Mouse (Mus musculus): Measurements from ENCODE around the gene Hcst. TPM values are rescaled to one million over a fixed set of nuclear protein-coding genes. Genes with fewer than 3 reads are reported as not detected.
A peak's percentile ranks its signal among the peaks of the same experiment; 100 is the strongest.

The Hcst gene
- polyA plus RNA-seq (2012; ENCODE audit: insufficient read depth, insufficient read length, low replicate concordance, missing spikeins): not detected in 2 replicates

- no peak within 1 kb of the TSS for H3K4me3 ChIP-seq (ENCODE audit: insufficient read depth, low read depth, low read length)
- 66% methylated on average over 10 of the region's 10 CpGs for WGBS
Observed at GRCm38 (mm10) chr7:30419561-30420499, at the start of gene Hcst. Gene Hcst, minus strand, starts transcription at chr7:30419854.

GRCm38 (mm10) chr7:30464816-30465300, 45.2 kb upstream of the Hcst start:
- H3K4me1 ChIP-seq (ENCODE audit: control insufficient read depth, insufficient read depth, low read length): peaks cover 4% of the 10 kb centered on the region
- TF ChIP-seq CTCF (IDR thresholded peaks at IDR 0.05; ENCODE audit: insufficient read depth, low read depth, low read length) (no peak), POLR2A (IDR thresholded peaks at IDR 0.05; ENCODE audit: insufficient read depth, low read depth, low read length) (no peak)
- 32% methylated on average over 6 of the region's 6 CpGs for WGBS
- H3K4me3 ChIP-seq (ENCODE audit: insufficient read depth, low read depth, low read length): no peak overlapping the region
- H3K27ac ChIP-seq (ENCODE audit: insufficient read depth, low read depth, low read length): no peak overlapping the region

More at GRCm38 (mm10) chr7:30419561-30420499, at the start of gene Hcst:
- Histone ChIP-seq H3K4me1 (ENCODE audit: control insufficient read depth, insufficient read depth, low read length) (peaks cover 11% of the 10 kb centered on the region), H3K27ac (ENCODE audit: insufficient read depth, low read depth, low read length) (peak within 1 kb of the TSS; percentile 16; the same call in 1 of the 2 replicates)
- TF ChIP-seq CTCF (IDR thresholded peaks at IDR 0.05; ENCODE audit: insufficient read depth, low read depth, low read length) (no peak), POLR2A (IDR thresholded peaks at IDR 0.05; ENCODE audit: insufficient read depth, low read depth, low read length) (no peak)

- Histone ChIP-seq H3K4me1 (ENCODE audit: control insufficient read depth, insufficient read depth, low read length) (peaks cover 10% of the 10 kb centered on the region), H3K27ac (ENCODE audit: insufficient read depth, low read depth, low read length) (no peak overlapping the region), H3K4me3 (ENCODE audit: insufficient read depth, low read depth, low read length) (no peak overlapping the region)
- WGBS: 57% methylated on average over 4 of the region's 4 CpGs
- no peak for TF ChIP-seq CTCF (IDR thresholded peaks at IDR 0.05; ENCODE audit: insufficient read depth, low read depth, low read length)
- no peak for TF ChIP-seq POLR2A (IDR thresholded peaks at IDR 0.05; ENCODE audit: insufficient read depth, low read depth, low read length)
Observed at GRCm38 (mm10) chr7:30463996-30464395, 44.3 kb upstream of the Hcst start.

- no peak overlapping the region for H3K4me3 ChIP-seq (ENCODE audit: insufficient read depth, low read depth, low read length)
Observed at GRCm38 (mm10) chr7:30463568-30463967, 43.9 kb upstream of the Hcst start.

GRCm38 (mm10) chr7:30459484-30459883, 39.8 kb upstream of the Hcst start:
- no peak overlapping the region for H3K27ac ChIP-seq (ENCODE audit: insufficient read depth, low read depth, low read length)
- 56% methylated on average over 6 of the region's 6 CpGs for WGBS
- H3K4me1 ChIP-seq (ENCODE audit: control insufficient read depth, insufficient read depth, low read length): peaks cover 34% of the 10 kb centered on the region
- no peak overlapping the region for H3K4me3 ChIP-seq (ENCODE audit: insufficient read depth, low read depth, low read length)
- TF ChIP-seq CTCF (IDR thresholded peaks at IDR 0.05; ENCODE audit: insufficient read depth, low read depth, low read length) (no peak), POLR2A (IDR thresholded peaks at IDR 0.05; ENCODE audit: insufficient read depth, low read depth, low read length) (no peak)

More at GRCm38 (mm10) chr7:30463568-30463967, 43.9 kb upstream of the Hcst start:
- 56% methylated on average over 7 of the region's 7 CpGs for WGBS
- peaks cover 14% of the 10 kb centered on the region for H3K4me1 ChIP-seq (ENCODE audit: control insufficient read depth, insufficient read depth, low read length)
- no peak overlapping the region for H3K27ac ChIP-seq (ENCODE audit: insufficient read depth, low read depth, low read length)
- TF ChIP-seq POLR2A (IDR thresholded peaks at IDR 0.05; ENCODE audit: insufficient read depth, low read depth, low read length): no peak
- TF ChIP-seq CTCF (IDR thresholded peaks at IDR 0.05; ENCODE audit: insufficient read depth, low read depth, low read length): no peak

GRCm38 (mm10) chr7:30457629-30458330, 38.1 kb upstream of the Hcst start, which contains the start of the genes Kirrel2 and Nphs1:
Gene Kirrel2, minus strand, starts transcription at chr7:30457690.
Gene Nphs1, plus strand, starts transcription at chr7:30458315.
- Histone ChIP-seq H3K4me1 (ENCODE audit: control insufficient read depth, insufficient read depth, low read length) (peaks cover 44% of the 10 kb centered on the region), H3K27ac (ENCODE audit: insufficient read depth, low read depth, low read length) (no peak within 1 kb of the TSS; the same call in 1 of the 2 replicates), H3K4me3 (ENCODE audit: insufficient read depth, low read depth, low read length) (peak within 1 kb of the TSS; percentile 40)
- WGBS: 1% methylated on average over 16 of the region's 16 CpGs
- no peak for TF ChIP-seq POLR2A (IDR thresholded peaks at IDR 0.05; ENCODE audit: insufficient read depth, low read depth, low read length)
- TF ChIP-seq CTCF (IDR thresholded peaks at IDR 0.05; ENCODE audit: insufficient read depth, low read depth, low read length): no peak

- peak overlapping the region; percentile 40 for H3K4me3 ChIP-seq (ENCODE audit: insufficient read depth, low read depth, low read length)
- WGBS: under 1% methylated on average over 31 of the region's 31 CpGs
- H3K4me1 ChIP-seq (ENCODE audit: control insufficient read depth, insufficient read depth, low read length): peaks cover 44% of the 10 kb centered on the region
- no peak overlapping the region; the same call in 1 of the 2 replicates for H3K27ac ChIP-seq (ENCODE audit: insufficient read depth, low read depth, low read length)
- no peak for TF ChIP-seq POLR2A (IDR thresholded peaks at IDR 0.05; ENCODE audit: insufficient read depth, low read depth, low read length)
- TF ChIP-seq CTCF (IDR thresholded peaks at IDR 0.05; ENCODE audit: insufficient read depth, low read depth, low read length): no peak
Observed at GRCm38 (mm10) chr7:30456911-30457628, 37.4 kb upstream of the Hcst start.

- Histone ChIP-seq H3K4me1 (ENCODE audit: control insufficient read depth, insufficient read depth, low read length) (peaks cover 44% of the 10 kb centered on the region), H3K4me3 (ENCODE audit: insufficient read depth, low read depth, low read length) (peak overlapping the region; percentile 40), H3K27ac (ENCODE audit: insufficient read depth, low read depth, low read length) (no peak overlapping the region)
- TF ChIP-seq CTCF (IDR thresholded peaks at IDR 0.05; ENCODE audit: insufficient read depth, low read depth, low read length): no peak
- no peak for TF ChIP-seq POLR2A (IDR thresholded peaks at IDR 0.05; ENCODE audit: insufficient read depth, low read depth, low read length)
- WGBS: 3% methylated on average over 9 of the region's 9 CpGs
Observed at GRCm38 (mm10) chr7:30456487-30456886, 36.8 kb upstream of the Hcst start.
